ENCODE assay signal across 15 mouse cellular contexts in the genomic region with DNA sequence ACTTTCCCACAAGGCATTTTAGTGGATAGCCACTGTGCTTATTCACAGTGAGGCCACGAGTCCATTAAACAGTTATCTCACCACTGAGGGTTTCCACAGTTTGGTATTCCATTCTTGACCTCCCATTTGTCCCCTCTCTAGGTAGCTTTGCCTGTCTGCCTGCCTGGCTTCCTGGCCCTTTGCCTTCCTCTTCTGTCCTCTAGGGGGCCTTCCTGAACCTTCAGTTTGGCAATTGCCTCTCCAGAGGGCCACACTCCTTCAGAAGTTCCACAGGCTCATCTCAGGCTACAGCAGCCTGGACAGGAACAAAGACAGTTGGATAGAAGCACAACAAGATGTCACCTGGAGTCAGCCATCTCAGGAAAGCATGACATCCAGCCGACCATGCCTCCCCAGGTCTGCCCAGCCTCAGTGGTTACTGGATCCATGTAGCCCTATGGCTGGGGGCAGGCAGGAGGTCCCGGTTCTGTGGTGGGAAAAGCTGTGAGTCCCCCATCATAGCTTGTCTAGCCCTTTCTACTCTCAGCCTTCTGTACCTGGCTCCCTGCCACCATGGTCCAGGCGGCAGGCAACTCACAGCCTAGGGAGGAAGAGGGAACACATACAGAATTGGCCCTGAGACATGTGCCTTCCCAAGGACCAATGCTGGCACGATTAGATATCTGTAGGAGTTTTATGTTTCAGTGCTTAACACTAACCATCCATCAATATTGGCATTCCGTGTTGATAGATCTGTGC.
A peak's percentile ranks its signal among the peaks of the same experiment; 100 is the strongest.
DNase-seq lines count a peak whose midpoint lies in the region; ATAC-seq and TF ChIP-seq lines count a peak whose summit lies in the region.
"Had no signal": no experiment of that assay in that cellular context is flagged by ENCODE, and none has a peak within 500 bp of the region (broad histone marks: within the 10 kb centered on the region; RNA-seq: fewer than 3 reads in every experiment).

No protein-coding gene starts in this region.

- H3K4me2 ChIP-seq in midbrain, postnatal 0 days (ENCODE audit: low read depth, low read length, poor library complexity, severe bottlenecking), result no peak overlapping the region
- H3K4me2 ChIP-seq in midbrain, embryonic 16.5 days (ENCODE audit: low read length), result no peak overlapping the region
- H3K4me2 ChIP-seq in limb, embryonic 15.5 days, result no peak overlapping the region
- H3K4me2 ChIP-seq in heart, embryonic 12.5 days, result no peak overlapping the region
- H3K4me2 ChIP-seq: limb, embryonic 12.5 days; lung, embryonic 14.5 days; neural tube, embryonic 15.5 days had no signal

- no peaks in the 10 kb centered on the region for H3K36me3 ChIP-seq in midbrain, postnatal 0 days (ENCODE audit: insufficient read depth, low read length)
- no peaks in the 10 kb centered on the region for H3K36me3 ChIP-seq in midbrain, embryonic 16.5 days (ENCODE audit: control insufficient read depth, insufficient read depth, low read length)
- H3K36me3 ChIP-seq in limb, embryonic 15.5 days, result no peaks in the 10 kb centered on the region
- no peaks in the 10 kb centered on the region for H3K36me3 ChIP-seq in heart, embryonic 12.5 days
- H3K36me3 ChIP-seq: limb, embryonic 12.5 days; neural tube, embryonic 15.5 days had no signal

- H3K27ac ChIP-seq in midbrain, postnatal 0 days (ENCODE audit: low read depth, low read length), result no peak overlapping the region
- no peak overlapping the region for H3K27ac ChIP-seq in midbrain, embryonic 16.5 days (ENCODE audit: low read length)
- H3K27ac ChIP-seq in limb, embryonic 15.5 days, result no peak overlapping the region
- no peak overlapping the region for H3K27ac ChIP-seq in heart, embryonic 12.5 days (ENCODE audit: poor library complexity, severe bottlenecking)
- H3K27ac ChIP-seq: gastrocnemius, adult 2 months; hindbrain, postnatal 0 days; limb, embryonic 12.5 days; neural tube, embryonic 15.5 days had no signal

- no peaks in the 10 kb centered on the region for H3K9me3 ChIP-seq in midbrain, postnatal 0 days (ENCODE audit: low read length)
- no peaks in the 10 kb centered on the region for H3K9me3 ChIP-seq in midbrain, embryonic 16.5 days (replicated peaks; ENCODE audit: control insufficient read depth, low read length, poor library complexity, severe bottlenecking)
- no peaks in the 10 kb centered on the region for H3K9me3 ChIP-seq in limb, embryonic 15.5 days
- H3K9me3 ChIP-seq in heart, embryonic 12.5 days (replicated peaks), result no peaks in the 10 kb centered on the region
- H3K9me3 ChIP-seq: limb, embryonic 12.5 days; neural tube, embryonic 15.5 days had no signal

- H3K27me3 ChIP-seq in midbrain, postnatal 0 days (ENCODE audit: insufficient read depth, low read length), result no peaks in the 10 kb centered on the region
- no peaks in the 10 kb centered on the region for H3K27me3 ChIP-seq in midbrain, embryonic 16.5 days (ENCODE audit: control insufficient read depth, insufficient read depth, low read depth, low read length)
- H3K27me3 ChIP-seq in limb, embryonic 15.5 days, result no peaks in the 10 kb centered on the region; the same call in 1 of the 2 replicates
- no peaks in the 10 kb centered on the region for H3K27me3 ChIP-seq in heart, embryonic 12.5 days (replicated peaks)
- H3K27me3 ChIP-seq: limb, embryonic 12.5 days; neural tube, embryonic 15.5 days had no signal

- no peak overlapping the region for H3K9ac ChIP-seq in midbrain, postnatal 0 days (replicated peaks; ENCODE audit: low read length, poor library complexity, severe bottlenecking)
- H3K9ac ChIP-seq in midbrain, embryonic 16.5 days (ENCODE audit: low read depth, low read length), result no peak overlapping the region
- H3K9ac ChIP-seq in limb, embryonic 15.5 days, result no peak overlapping the region
- H3K9ac ChIP-seq in heart, embryonic 12.5 days, result no peak overlapping the region
- H3K9ac ChIP-seq: limb, embryonic 12.5 days; lung, embryonic 14.5 days; neural tube, embryonic 15.5 days had no signal

- H3K4me1 ChIP-seq in midbrain, postnatal 0 days (ENCODE audit: insufficient read depth, low read length), result no peaks in the 10 kb centered on the region
- H3K4me1 ChIP-seq in midbrain, embryonic 16.5 days (ENCODE audit: control insufficient read depth, insufficient read depth, low read length), result peaks cover 7% of the 10 kb centered on the region
- H3K4me1 ChIP-seq in limb, embryonic 15.5 days, result 0 out of 2 replicates have a peak, but pooled peaks cover 3% of the 10 kb centered on the region
- H3K4me1 ChIP-seq in heart, embryonic 12.5 days (replicated peaks), result peaks cover 13% of the 10 kb centered on the region

- 74% methylated on average over 6 of the region's 6 CpGs for WGBS in midbrain, postnatal 0 days
- WGBS in midbrain, embryonic 16.5 days, result 77% methylated on average over 6 of the region's 6 CpGs
- 55% methylated on average over 6 of the region's 6 CpGs for WGBS in limb, embryonic 15.5 days
- WGBS in heart, embryonic 12.5 days, result 69% methylated on average over 6 of the region's 6 CpGs

- TF ChIP-seq CTCF in midbrain, postnatal 0 days (IDR thresholded peaks at IDR 0.05), result peak; percentile 20; the same call in 1 of the 2 replicates

- ATAC-seq in midbrain, postnatal 0 days (ENCODE audit: low FRiP score), result no peak
- ATAC-seq in midbrain, embryonic 16.5 days, result no peak
- peak; percentile 48; the same call in 1 of the 2 replicates for ATAC-seq in limb, embryonic 15.5 days (ENCODE audit: insufficient number of reproducible peaks, low FRiP score, low TSS enrichment, low read depth)
- no peak for ATAC-seq in heart, embryonic 12.5 days (ENCODE audit: insufficient number of reproducible peaks, low FRiP score)
- ATAC-seq: forebrain, embryonic 16.5 days had no signal

- peak; percentile 22 to 36 for DNase-seq in cerebellum, postnatal 14 days
- no peak for DNase-seq in cerebellum, adult 9-10 months
- no peak for DNase-seq in midbrain, postnatal 0 days (ENCODE audit: low spot score)
- no peak for DNase-seq in ovary, postnatal 14 days (ENCODE audit: low spot score)
- DNase-seq in ovary, adult 18-20 months (ENCODE audit: low spot score), result no peak
- DNase-seq: gastrocnemius, adult 2 months; heart, adult 11 months had no signal

- H3K4me3 ChIP-seq in midbrain, postnatal 0 days (ENCODE audit: low read depth, low read length), result no peak overlapping the region
- no peak overlapping the region for H3K4me3 ChIP-seq in midbrain, embryonic 16.5 days (ENCODE audit: low read depth, low read length)
- no peak overlapping the region for H3K4me3 ChIP-seq in limb, embryonic 15.5 days
- no peak overlapping the region for H3K4me3 ChIP-seq in heart, embryonic 12.5 days
- H3K4me3 ChIP-seq: gastrocnemius, adult 2 months; limb, embryonic 12.5 days; neural tube, embryonic 15.5 days had no signal

Comparison
In these comparisons a context has a peak if more than half of its experiments do, and no peak if none do; other contexts are left out.
1. DNase-seq: peak in cerebellum, postnatal 14 days (2 of 2); none in cerebellum, adult 9-10 months (single experiment), midbrain, postnatal 0 days (single experiment), ovary, postnatal 14 days (single experiment) and ovary, adult 18-20 months (single experiment).